Mouse (Mus musculus): ENCODE results near the gene C1qtnf9. TPM values are rescaled to one million over a fixed set of nuclear protein-coding genes. Genes with fewer than 3 reads are reported as not detected.

Gene C1qtnf9
- total RNA-seq, 2 experiments from 2014 or later = 5.5 to 5.9 TPM

GRCm38 (mm10) chr14:60790103-60790502 lies 22.2 kb downstream of the C1qtnf9 start:
- DNase-seq = peak; percentile 42 to 67

- DNase-seq = no peak
These were observed 28.8 kb downstream of the C1qtnf9 start for GRCm38 (mm10) chr14:60796600-60797322.

- no peak for DNase-seq
These were observed 29.7 kb downstream of the C1qtnf9 start for GRCm38 (mm10) chr14:60797596-60797995.

DNA sequence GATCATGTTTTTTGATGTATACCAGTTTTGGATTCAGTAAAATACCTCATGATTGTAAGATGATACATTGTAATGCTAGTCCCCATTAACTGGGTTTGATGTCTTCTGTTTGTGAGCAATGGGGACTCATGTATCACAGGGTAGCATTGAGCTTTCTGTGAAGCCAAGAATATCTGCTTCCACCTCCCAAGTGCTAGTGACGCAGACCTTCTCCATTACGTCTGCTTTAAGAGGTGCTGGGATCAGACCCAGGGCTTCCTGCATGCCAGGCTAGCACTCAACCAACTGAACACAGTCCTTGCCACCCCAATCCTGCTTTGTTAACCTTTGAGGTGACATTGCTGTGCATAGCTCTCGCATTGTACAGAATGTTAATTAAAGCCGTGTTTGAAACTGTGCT lies 30.8 kb downstream of the C1qtnf9 start:
- no peak for DNase-seq

DNA sequence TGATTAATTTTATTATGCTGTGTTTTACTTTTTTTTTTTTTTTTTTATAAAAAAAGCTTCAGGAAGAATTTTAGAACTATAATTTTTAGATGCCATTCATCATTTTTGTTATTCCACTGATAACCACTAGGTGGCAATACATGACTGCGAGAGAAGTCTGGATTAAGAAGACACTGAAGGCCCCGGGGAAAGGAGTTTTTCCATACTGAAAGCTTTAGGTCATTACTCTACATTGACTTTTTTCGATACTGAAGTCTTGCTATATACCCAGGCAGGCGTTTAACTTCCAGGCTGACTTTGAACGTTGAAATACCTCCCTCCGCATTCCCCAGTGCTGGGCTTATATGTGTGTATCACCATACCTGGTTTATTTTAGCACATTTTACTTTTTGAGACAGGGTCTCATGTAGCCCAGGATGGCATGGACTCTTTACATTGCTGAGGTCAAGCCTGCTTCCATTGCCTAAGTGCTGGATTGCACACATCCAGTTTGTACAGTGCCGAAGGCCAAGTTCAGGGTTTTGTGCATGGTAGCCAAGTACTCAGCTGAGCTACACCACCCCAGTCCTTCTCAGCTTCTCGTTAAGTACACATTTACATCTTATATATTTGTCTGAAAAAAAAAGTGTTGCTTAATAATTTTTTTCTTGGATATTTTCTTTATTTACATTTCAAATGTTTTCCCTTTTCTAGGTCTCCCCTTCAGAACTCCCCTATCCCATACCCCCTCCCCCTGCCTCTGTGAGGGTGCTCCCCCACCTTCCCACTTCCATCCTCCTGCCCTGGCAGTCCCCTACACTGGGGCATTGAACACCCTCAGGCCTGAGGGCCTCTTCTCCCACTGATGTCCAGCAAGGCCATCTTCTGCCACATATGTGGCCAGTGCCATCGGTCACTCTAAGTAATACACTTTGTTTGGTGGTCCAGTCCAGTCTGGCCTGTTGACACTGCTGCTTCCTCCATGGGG lies 32.1 kb downstream of the C1qtnf9 start:
- DNase-seq = peak; percentile 15 to 22

- DNase-seq = no peak
These were observed 34.1 kb downstream of the C1qtnf9 start for GRCm38 (mm10) chr14:60802026-60802425.

DNA sequence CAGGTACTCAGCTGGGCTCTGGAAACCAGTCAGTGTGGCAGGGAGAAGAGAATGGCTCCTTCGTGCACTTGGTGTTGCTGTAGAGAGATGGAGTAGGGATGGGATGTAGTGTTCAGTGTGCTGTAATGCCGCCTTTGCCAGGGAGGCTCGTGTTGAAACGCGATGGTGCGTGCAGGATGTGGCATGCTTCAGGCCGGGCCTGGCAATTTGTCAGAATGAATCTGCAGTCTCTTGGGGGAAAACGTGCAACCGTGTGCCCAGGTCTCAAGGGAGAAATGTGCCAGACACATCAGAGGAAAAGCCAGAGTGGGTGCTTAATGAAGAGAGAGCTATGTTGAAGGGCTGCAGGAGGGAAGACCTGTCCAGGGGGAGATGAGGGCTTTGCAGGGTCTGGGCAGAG lies 37.0 kb downstream of the C1qtnf9 start:
- DNase-seq = no peak

DNA sequence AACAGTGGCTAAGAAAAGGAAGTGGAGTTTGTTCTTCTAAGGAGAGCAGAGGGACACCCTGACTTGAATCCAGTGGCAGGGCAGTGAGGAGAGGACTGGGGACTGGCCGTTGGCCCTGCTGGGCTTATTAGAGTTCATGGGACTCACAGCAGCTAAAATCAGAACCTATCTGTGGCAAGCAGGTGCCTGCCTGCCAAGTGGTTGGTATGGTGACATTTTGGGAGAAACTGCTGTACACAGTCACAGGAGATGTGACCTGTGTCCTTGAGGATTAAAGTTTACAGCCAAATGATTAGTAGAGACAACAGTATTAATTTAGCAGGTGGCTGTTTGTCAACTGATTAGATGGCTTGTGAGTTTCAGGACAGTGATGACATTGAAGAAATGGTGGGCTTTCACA lies 37.9 kb downstream of the C1qtnf9 start:
- DNase-seq = peak in 1 of 2 experiments; percentile 24

DNA sequence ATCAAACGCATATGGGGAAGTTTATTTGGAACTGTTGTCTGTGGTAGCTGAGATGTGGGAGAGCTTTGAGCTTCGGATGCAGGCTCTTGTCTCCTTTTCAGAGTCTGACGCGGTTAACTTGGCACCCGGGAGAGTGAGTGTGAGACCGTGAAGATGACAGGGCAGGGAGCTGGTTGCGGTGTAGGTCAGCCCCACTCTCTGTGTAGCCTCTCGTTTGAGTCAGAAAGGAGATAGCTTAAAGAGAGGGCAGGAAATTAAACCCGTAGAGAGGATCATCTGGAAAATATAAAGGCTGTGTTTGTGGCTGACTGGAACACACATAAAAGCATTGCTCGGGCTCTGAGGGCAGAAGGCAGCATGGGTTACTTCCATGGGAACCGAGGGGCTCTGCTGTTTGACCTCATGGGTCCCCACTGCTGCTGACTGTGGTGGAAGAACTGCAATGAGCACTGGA lies 39.0 kb downstream of the C1qtnf9 start:
- no peak for DNase-seq

GRCm38 (mm10) chr14:60809881-60810280 lies 41.9 kb downstream of the C1qtnf9 start:
- no peak for DNase-seq

DNA sequence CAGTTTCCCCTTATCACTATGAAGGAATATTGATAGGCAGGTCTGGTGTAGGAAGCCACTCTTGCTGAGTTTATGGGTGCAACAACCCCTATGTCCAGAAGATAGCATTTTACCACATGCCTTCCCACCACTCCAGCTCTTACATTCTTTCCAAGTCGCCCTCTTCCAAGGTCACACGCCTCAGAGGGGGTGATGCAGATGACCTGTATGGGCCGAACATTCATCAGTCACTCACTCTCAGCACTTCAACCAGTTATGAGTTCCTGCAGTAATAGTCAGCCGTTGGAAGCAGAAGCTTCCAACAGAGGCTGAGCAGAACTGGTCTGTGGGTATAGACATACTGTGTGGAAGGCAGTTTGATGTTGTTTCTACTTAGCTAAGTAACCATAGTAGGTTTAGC lies 43.6 kb downstream of the C1qtnf9 start:
- DNase-seq = no peak

DNA sequence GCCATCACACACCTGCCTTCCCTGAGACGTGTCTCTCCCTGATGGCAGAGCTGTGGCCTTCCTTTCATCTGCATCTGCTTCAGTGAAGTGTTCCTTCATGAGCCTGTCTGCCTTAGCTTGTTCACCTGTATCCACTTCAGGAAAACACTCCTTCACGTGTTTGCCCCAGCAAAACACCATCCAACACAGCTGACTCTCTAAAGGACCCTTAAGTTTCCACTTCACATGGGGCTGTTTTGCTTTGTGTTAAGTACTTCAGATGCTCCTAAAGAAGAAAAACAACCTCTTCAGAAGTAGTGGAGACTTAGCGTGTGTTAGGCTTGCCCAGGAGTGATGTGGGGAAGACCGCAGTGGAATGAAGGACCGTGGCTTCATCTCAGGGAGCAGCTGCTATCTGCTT lies 47.2 kb downstream of the C1qtnf9 start:
- no peak for DNase-seq

DNA sequence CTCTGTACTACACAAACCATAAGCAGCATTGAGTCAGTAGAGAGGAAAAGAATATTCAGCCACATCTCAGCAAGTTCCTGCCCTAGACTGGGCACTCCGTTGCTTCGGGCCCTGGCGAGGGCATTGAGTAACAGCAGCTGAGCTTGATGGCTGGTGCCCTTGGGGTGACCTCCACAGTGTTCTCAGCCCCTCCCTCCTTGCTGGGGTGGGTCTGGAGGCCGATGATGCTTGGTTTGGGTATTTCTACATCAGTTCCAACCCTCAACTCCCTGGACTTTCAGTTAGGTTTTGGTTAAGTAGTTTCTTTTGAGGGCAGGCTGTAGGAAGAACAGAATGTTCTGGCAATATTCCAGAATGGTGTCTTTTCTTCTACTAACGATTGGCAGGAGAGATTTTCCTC lies 50.1 kb downstream of the C1qtnf9 start:
- peak; percentile 51 to 57 for DNase-seq

- DNase-seq = no peak
These were observed 62.2 kb downstream of the C1qtnf9 start for GRCm38 (mm10) chr14:60830096-60830495.

Other genes starting within 250 kb of the C1qtnf9 start
- 100 to 1,000 TPM; 152 to 167 TPM for gene Spata13, start 134.1 kb upstream of the C1qtnf9 start, total RNA-seq (2021)
- gene Mipep, start 16.4 kb downstream of the C1qtnf9 start, total RNA-seq (2021) = 10 to 100 TPM; 37.9 to 43.6 TPM

Measured in adrenal gland, postnatal 36 days (tissue).